Mouse (Mus musculus) macrophage (primary cell): ENCODE data around the gene Foxn1. TPM values are rescaled to one million over a fixed set of nuclear protein-coding genes. Genes with fewer than 3 reads are reported as not detected.

ENCODE experiments used
- H3K27ac ChIP-seq: fragments of 350-480 bp; formaldehyde crosslinking; 2 replicates; pipeline ENCODE4 v1.9.0; 2021
- H3K36me3 ChIP-seq: fragments of 350-480 bp; formaldehyde crosslinking; 2 replicates; pipeline ENCODE4 v1.9.0; 2021; ENCODE audit errors: inconsistent target
- H3K4me3 ChIP-seq: fragments of 350-480 bp; formaldehyde crosslinking; 2 replicates; pipeline ENCODE4 v1.9.0; 2021; ENCODE audit errors: inconsistent target
- H3K79me2 ChIP-seq: fragments of 350-480 bp; formaldehyde crosslinking; 2 replicates; pipeline ENCODE4 v1.9.0; 2021; ENCODE audit errors: inconsistent target
- WGBS: methylation state at CpG from one replicate; pipeline ENCODE4 v1.1.7; 2026; ENCODE audit warnings: inconsistent platforms; ENCODE audit not compliant: missing documents; 5-methylcytosine and 5-hydroxymethylcytosine counted together
- polyA plus RNA-seq: library from polyadenylated mRNA; stranded (reverse); fragments of 250-400 nt; gene quantifications from 3 replicates; pipeline ENCODE4 v1.2.4, GENCODE M21; 2018; ENCODE audit warnings: inconsistent platforms

Foxn1 gene
- polyA plus RNA-seq, 1 experiment from 2014 or later, result not detected

DNA sequence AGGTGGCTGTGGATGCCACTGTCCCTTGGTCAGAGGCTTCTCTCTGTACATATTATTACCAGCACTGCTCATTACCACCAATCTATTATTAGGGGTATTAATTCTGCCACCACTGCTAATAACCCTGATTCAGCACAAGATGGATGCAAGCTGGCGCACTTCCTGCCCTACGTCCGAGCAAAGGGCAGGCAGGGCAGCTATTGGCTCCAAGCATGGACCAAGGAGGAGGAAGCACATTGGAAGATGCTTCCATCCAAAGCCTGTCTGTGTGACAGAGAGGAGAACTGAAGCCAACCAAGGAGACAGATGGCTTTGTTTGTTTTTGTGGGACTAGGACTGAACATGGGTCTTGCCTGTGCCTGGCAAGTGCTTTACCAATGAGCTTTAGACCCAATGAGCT is 5.4 kb downstream of the Foxn1 start:
- 91% methylated on average over 3 of the region's 3 CpGs for WGBS
- Histone ChIP-seq H3K27ac (no peak overlapping the region), H3K36me3 (no peaks in the 10 kb centered on the region), H3K79me2 (no peaks in the 10 kb centered on the region), H3K4me3 (no peak overlapping the region)

DNA sequence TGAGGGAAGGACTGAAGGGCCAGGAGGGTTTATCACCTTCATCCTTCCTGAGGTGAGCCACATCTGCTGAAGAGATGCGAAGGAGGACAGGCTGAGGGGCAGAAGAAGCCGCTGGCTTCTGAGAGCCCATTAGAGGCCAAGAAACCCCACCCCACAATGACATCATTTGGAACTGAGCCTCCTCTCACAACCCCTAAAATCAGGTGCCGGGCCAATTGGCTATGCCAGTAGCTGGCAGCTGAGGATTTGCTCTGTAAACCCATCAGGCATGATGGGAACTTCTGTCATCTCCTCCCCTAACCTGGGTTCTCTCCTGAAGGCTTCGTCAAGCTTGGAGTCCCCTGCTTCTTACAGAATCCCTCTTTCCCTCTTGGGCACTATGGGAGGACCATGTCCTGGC is 6.0 kb downstream of the Foxn1 start:
- WGBS, result 91% methylated on average over 4 of the region's 4 CpGs
- no peaks in the 10 kb centered on the region for H3K36me3 ChIP-seq
- H3K79me2 ChIP-seq, result no peaks in the 10 kb centered on the region
- no peak overlapping the region for H3K27ac ChIP-seq
- no peak overlapping the region for H3K4me3 ChIP-seq

DNA sequence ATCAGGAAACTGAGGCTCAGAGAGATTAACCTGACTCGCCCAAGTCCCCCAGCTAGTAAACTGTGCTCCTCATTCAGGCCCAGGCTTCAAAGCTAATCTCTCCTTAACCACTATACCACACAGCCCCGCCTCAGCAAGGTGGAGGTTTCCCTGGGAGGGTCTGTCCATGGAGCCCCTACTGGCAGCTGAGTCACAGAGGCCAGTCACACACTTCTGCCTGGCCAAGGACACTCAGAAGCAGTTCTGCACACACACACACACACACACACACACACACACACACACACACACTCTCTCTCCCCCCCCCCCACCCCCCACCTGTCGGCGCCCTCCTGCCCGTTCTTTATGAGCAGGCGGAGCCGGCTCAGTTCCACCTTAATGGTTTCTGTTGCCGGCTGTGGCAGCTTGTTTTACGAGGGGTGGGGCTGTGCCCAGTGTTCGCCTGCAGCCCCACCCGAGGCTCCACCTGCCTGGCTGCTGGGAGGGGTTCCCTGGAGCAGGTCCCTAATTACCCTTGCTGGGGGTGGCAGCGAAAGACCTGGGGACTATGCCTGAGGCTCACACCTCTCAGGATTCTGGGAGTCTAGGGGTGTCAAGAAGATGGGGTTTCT is 8.7 kb downstream of the Foxn1 start:
- Histone ChIP-seq H3K27ac (no peak overlapping the region), H3K79me2 (no peaks in the 10 kb centered on the region), H3K36me3 (no peaks in the 10 kb centered on the region), H3K4me3 (no peak overlapping the region)
- 37% methylated on average over 7 of the region's 12 CpGs for WGBS

DNA sequence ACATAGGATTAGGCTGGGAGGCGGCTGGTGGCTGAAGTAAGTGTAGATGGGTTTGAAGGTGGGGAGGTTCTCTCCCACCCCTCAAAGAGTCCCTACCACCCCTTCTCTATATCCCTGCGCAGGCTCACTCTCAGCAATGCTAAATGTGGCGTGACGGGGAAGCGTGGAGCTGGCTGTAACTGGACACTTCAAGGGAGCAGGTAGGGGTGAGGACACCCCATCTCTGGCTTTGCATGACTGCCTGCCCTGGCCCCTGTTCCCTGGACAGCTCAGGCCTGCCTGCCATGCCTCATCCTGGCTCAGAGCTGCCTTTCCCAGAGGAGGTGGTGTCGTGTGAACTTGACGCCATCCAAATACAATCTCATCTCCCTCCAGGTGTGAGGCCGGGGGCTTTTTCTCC is 12.2 kb downstream of the Foxn1 start:
- H3K36me3 ChIP-seq, result no peaks in the 10 kb centered on the region
- no peak overlapping the region for H3K27ac ChIP-seq
- 99% methylated on average over 8 of the region's 8 CpGs for WGBS
- no peak overlapping the region for H3K4me3 ChIP-seq
- no peaks in the 10 kb centered on the region for H3K79me2 ChIP-seq

DNA sequence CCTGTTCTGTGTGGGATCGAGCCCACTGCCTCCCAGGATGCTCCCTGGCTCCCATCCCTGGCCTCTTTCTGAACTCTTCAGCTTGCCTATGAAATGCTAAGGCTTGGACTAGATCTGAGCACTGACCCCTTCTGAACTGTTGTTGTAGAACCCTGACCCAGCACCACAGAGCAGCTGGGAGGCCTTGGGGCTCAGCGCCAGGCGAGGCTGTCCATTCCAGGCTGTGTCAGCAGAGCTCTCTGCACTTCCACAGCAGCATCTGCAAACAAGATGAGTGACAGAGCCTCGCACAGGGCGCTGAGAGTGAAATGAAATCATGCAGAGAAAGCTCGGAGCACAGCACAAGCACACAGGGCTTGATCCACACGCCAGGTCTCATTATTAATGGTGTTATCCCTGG is 13.7 kb downstream of the Foxn1 start:
- no peak overlapping the region for H3K27ac ChIP-seq
- H3K4me3 ChIP-seq, result no peak overlapping the region
- no peaks in the 10 kb centered on the region for H3K79me2 ChIP-seq
- WGBS, result 93% methylated on average over 7 of the region's 7 CpGs
- no peaks in the 10 kb centered on the region for H3K36me3 ChIP-seq

DNA sequence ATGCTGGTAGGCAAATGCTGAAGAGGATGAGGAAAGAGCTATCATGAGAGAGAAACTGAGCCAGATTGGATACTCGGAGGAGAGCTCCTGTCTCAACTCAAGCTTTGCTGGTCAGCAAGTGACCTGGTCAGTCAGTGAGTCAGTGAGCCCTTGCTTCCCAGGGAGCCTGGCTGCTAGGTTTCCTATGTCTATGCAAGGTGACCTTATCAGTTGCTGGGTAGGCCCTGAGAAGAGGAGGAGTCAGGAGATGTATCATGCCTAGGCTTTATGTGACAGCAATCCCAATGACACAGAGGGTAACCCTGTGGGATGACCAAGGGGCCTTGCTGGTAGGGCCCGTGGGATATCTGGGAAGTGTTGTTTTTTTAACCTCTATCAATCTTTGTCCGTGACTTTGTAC is 14.2 kb downstream of the Foxn1 start:
- WGBS, result 98% methylated on average over 3 of the region's 3 CpGs
- Histone ChIP-seq H3K36me3 (no peaks in the 10 kb centered on the region), H3K4me3 (no peak overlapping the region), H3K27ac (no peak overlapping the region), H3K79me2 (no peaks in the 10 kb centered on the region)

DNA sequence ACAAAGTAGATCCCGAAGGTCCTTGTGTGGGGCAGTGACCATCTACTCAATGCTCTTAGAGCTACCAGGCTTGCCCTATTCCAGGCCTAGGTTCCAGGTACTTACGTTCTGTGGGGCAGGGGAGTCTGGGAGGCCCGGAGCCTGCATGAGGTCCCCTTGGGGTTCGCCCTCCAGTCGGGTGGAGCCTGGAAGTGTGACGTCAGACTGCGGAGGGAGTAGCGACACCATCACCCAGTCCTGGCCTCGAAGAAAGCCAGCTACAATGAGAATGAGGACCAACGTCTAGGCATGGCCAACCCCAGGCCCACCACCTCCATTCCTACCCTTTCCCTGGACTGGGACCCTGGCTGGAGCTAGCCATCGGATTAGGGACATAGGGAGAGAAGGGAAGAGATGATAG is 14.6 kb downstream of the Foxn1 start:
- Histone ChIP-seq H3K4me3 (no peak overlapping the region), H3K27ac (no peak overlapping the region), H3K36me3 (no peaks in the 10 kb centered on the region), H3K79me2 (no peaks in the 10 kb centered on the region)
- WGBS, result 93% methylated on average over 11 of the region's 11 CpGs

DNA sequence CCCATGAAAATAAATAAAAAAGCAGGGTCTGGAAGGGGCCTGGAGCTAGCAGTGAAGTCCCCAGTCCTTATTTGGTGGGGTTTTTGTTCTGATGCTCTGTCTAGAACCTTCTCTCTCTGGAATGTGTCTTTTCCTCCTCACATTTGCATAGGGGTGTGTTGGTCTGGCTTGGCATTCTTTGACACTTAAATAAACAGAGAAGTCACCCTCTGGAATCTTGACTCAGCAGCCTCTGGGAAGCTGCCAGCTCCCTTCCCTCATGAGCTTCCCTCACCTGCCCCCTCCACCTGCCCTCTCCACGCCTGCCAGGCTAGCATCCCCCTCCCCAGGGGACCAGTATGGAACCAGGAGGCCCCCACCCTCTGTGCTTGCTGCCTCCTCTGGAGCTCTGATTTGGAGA is 16.0 kb downstream of the Foxn1 start:
- Histone ChIP-seq H3K4me3 (no peak overlapping the region), H3K79me2 (no peaks in the 10 kb centered on the region), H3K27ac (no peak overlapping the region), H3K36me3 (no peaks in the 10 kb centered on the region)
- 64% methylated on average over 1 of the region's 1 CpGs for WGBS

DNA sequence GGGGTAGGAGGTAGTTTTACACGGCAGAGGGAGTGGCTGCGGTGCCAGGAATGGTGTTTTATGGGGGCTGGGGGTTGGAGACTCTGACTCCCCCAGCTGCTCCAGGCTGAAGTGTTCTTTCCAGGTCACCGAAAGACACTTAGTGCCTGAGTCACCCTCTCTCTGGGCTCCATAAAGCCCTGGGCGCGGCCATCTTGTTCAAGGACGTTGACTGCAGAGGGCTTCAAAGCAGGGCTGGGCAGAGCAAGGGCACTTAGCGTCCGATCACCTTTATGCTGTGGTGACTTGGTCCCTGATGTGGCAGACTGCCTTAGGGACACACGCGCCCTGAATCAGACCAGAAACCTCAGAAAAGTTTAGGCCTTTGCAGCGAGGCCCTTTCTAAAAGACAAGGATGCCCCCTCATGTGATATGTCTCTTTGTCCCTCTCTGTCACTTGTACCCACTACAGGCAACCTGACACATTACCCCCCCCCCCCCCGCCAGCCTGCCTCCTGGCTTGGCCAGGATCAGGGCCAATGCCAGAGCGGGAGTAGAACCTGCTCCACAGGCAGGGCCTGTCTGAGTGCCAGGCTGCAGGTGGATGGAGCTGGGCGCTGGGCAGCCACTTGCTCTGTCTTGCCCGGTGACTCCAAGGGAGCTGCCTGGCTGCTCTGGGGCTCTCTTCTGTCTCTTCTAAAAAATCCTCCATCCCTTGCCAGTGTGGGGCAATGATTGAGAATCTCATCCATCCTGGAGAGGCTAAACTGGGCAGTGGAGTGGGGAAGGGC is 18.7 kb downstream of the Foxn1 start:
- WGBS, result 96% methylated on average over 14 of the region's 15 CpGs
- Histone ChIP-seq H3K27ac (no peak overlapping the region), H3K36me3 (no peaks in the 10 kb centered on the region), H3K4me3 (no peak overlapping the region), H3K79me2 (no peaks in the 10 kb centered on the region)

DNA sequence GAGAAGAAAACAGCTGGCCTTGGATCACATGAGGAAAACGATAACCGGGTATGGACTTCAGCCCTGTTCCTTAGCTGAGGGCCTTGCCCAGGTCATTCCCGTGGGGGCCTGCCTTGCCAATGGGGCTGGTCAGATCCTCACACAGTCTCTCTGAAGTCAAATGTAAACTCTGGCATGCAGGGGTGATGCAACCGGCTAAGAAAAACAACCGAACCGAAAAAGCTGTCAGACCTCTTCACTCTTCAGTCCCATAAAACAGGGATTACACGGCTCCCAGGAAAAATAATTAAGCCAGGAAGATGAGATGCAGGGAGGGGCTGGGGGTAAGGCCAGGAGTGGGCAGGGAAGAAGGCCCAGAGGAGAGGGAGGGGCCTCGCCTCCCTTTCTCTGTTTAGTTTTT is 22.3 kb downstream of the Foxn1 start:
- WGBS, result 80% methylated on average over 8 of the region's 8 CpGs
- Histone ChIP-seq H3K27ac (no peak overlapping the region), H3K79me2 (no peaks in the 10 kb centered on the region), H3K4me3 (no peak overlapping the region), H3K36me3 (no peaks in the 10 kb centered on the region)

DNA sequence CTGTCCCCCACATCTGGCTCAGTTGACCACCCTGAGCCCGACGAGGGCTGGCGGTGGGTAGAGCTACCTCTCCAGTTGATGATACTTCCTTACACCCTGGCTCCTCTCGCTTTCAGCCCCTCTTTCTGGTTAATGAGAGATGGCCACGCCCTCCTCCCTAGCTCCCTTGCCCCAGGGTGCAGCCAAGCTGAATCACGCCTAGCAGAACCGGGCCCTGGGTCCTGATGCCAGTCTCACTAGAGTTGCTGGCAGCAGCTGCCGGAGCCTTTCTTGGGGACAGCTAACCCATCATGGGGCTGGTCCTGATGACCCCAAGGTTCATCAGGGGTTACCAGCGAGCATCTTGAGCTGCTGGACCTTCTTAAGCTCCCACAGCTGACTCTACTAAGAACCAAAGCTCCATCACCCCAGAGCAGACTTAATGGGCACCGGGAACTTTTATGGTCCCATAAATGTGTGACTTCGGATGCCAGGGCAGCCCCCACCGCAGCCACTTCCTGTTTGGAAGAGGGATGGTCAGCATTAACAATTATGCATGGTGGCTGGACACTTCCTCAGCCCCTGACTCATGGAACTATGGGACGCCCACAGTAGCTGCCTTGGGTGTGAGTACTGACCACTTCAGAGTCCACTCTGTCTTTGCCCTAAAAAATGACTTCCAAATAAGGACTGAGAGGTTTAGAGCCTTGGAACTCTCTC is 22.9 kb downstream of the Foxn1 start:
- WGBS, result 71% methylated on average over 13 of the region's 13 CpGs
- no peaks in the 10 kb centered on the region for H3K79me2 ChIP-seq
- H3K36me3 ChIP-seq, result no peaks in the 10 kb centered on the region
- H3K4me3 ChIP-seq, result no peak overlapping the region
- H3K27ac ChIP-seq, result no peak overlapping the region

DNA sequence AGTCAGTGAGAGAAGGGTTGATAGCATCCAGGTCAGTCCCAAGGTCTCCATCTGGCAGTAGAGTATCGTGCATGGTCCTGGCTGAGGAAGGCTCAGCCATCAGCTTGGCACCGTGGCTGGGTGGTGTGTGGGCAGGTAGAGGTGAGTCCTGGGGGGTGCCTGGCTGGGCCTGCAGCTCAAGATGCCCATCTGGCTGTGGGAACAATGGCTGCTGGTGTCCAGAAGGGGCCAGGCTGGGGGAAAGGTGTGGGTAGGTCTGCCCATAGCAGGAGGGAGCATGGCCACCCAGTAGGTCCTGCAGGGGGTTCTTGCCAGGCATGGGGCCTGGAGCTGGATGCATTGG is 25.6 kb downstream of the Foxn1 start:
- Histone ChIP-seq H3K36me3 (no peaks in the 10 kb centered on the region), H3K4me3 (no peak overlapping the region), H3K27ac (no peak overlapping the region), H3K79me2 (no peaks in the 10 kb centered on the region)
- WGBS, result 73% methylated on average over 2 of the region's 2 CpGs

DNA sequence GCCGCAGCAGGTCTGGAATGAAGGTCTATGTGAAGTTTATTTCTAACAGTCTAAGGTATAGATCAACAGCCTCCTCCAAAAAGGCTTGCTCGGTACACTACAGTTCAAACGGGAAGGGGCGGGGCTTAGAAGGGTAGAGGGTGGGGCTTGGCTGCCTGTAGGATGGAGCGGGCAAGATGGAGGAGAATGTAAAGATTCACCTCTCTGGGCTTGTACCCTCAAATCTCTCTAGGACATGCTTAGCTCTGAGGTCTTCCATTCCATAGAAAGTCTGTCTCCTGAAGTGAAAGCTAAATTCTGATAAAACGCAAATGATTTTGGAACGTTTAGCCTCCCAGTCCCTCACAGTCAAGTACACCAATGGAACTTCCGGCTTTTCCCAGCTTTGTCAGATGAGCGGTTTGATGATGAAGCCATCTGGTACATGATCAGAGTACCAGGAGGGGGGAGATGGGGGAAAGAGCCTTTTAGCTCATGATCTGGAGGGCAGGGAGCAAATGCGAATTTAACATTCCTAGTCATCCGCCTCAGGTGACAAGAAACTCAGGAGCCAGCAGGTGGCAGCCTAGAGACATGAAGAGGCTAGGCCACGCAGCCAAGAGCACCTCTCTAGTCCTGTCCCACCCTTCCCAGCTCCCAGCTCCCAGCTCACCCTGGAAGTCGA is 26.1 kb downstream of the Foxn1 start:
- Histone ChIP-seq H3K36me3 (no peaks in the 10 kb centered on the region), H3K4me3 (peak overlapping the region; percentile 33), H3K79me2 (no peaks in the 10 kb centered on the region), H3K27ac (no peak overlapping the region)
- 6% methylated on average over 13 of the region's 13 CpGs for WGBS

DNA sequence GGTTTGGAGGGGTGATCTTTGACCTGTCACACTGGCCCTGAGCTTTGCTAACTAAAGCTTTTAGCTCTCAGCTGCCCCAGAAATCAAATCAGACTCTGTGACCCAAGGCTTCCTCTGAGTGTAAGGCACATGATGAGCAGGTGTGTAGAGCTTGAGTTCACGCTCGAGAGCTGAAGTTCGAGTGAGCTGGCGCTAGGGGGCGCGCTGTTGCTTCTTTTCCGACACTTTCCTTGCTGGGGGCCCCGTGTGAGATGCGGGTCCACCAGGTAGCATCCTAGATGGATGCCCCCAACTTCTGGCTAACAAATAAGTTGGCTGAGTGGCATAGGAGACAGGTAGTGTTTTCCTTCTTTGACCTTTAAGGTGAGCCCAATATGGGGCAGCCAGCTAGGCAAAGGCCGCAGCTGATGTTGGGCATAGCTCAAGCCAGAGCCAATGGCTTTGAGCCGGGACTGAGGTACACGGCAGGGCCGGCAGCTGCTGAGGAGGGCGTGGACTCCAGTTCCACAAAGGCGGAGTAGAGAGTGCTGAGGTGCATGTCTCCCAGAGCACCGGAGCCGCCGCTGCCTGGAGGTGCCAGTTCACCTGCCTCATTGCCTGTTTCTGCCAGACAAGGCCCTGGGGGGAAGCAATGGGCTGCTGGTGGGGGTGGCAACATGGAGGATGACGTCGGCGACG is 27.9 kb downstream of the Foxn1 start:
- no peaks in the 10 kb centered on the region for H3K36me3 ChIP-seq
- H3K4me3 ChIP-seq, result no peak overlapping the region
- H3K79me2 ChIP-seq, result no peaks in the 10 kb centered on the region
- 84% methylated on average over 13 of the region's 22 CpGs for WGBS
- H3K27ac ChIP-seq, result no peak overlapping the region
